Mouse (Mus musculus) gastrocnemius, postnatal 25 days (tissue): ENCODE measurements around the gene Gm20388. TPM values are rescaled to one million over a fixed set of nuclear protein-coding genes. Genes with fewer than 3 reads are reported as not detected.

ENCODE experiments used
- DNase-seq: peaks from one replicate; pipeline ENCODE4 v3.0.0; 2022
- total RNA-seq, 2 experiments: library from RNA; stranded (reverse); gene quantifications; 1 replicate in 1 of 2; 2 replicates in 1 of 2; pipeline ENCODE4 v1.2.3; 2021

The Gm20388 gene
- total RNA-seq, 2 experiments from 2014 or later, result 6.7 TPM; not detected in 1

GRCm38 (mm10) chr8:124201706-124202105 is 4291.1 kb downstream of the Gm20388 start:
- DNase-seq, result no peak

GRCm38 (mm10) chr8:124202895-124203294 is 4292.3 kb downstream of the Gm20388 start:
- DNase-seq, result no peak

GRCm38 (mm10) chr8:124204001-124204601 is 4293.5 kb downstream of the Gm20388 start:
- no peak for DNase-seq

GRCm38 (mm10) chr8:124212148-124212547 is 4301.5 kb downstream of the Gm20388 start:
- no peak for DNase-seq

GRCm38 (mm10) chr8:124216951-124217350 is 4306.3 kb downstream of the Gm20388 start:
- no peak for DNase-seq

GRCm38 (mm10) chr8:124229883-124230282 is 4319.2 kb downstream of the Gm20388 start:
- DNase-seq, result no peak

GRCm38 (mm10) chr8:124230496-124231175 is 4320.0 kb downstream of the Gm20388 start:
- no peak for DNase-seq

GRCm38 (mm10) chr8:124231176-124231484 is 4320.5 kb downstream of the Gm20388 start, which contains the start of gene Galnt2:
Galnt2 (plus strand) TSS chr8:124231391.
- DNase-seq, result peak; percentile 91

- peak; percentile 52 for DNase-seq
Measured at GRCm38 (mm10) chr8:124231485-124232279, 4321.0 kb downstream of the Gm20388 start.

- DNase-seq, result no peak
Measured at GRCm38 (mm10) chr8:124232280-124232600, 4321.6 kb downstream of the Gm20388 start.

GRCm38 (mm10) chr8:124234496-124234895 is 4323.9 kb downstream of the Gm20388 start:
- DNase-seq, result no peak

GRCm38 (mm10) chr8:124235536-124235935 is 4324.9 kb downstream of the Gm20388 start:
- no peak for DNase-seq

GRCm38 (mm10) chr8:124239350-124239749 is 4328.7 kb downstream of the Gm20388 start:
- no peak for DNase-seq

- no peak for DNase-seq
Measured at GRCm38 (mm10) chr8:124240932-124241331, 4330.3 kb downstream of the Gm20388 start.

- no peak for DNase-seq
Measured at GRCm38 (mm10) chr8:124242208-124242607, 4331.6 kb downstream of the Gm20388 start.

- no peak for DNase-seq
Measured at GRCm38 (mm10) chr8:124242913-124243312, 4332.3 kb downstream of the Gm20388 start.

- no peak for DNase-seq
Measured at GRCm38 (mm10) chr8:124247581-124247980, 4336.9 kb downstream of the Gm20388 start.

- no peak for DNase-seq
Measured at GRCm38 (mm10) chr8:124248688-124249087, 4338.0 kb downstream of the Gm20388 start.

- no peak for DNase-seq
Measured at GRCm38 (mm10) chr8:124250255-124250654, 4339.6 kb downstream of the Gm20388 start.

GRCm38 (mm10) chr8:124250785-124251184 is 4340.1 kb downstream of the Gm20388 start:
- no peak for DNase-seq

GRCm38 (mm10) chr8:124252533-124252950 is 4341.9 kb downstream of the Gm20388 start:
- no peak for DNase-seq

GRCm38 (mm10) chr8:124253939-124254338 is 4343.3 kb downstream of the Gm20388 start:
- DNase-seq, result no peak

- peak; percentile 41 for DNase-seq
Measured at GRCm38 (mm10) chr8:124256841-124257240, 4346.2 kb downstream of the Gm20388 start.
